Mouse (Mus musculus) lung, adult 2 months (tissue): ENCODE measurements around the gene Churc1.

Experiments used
- CTCF ChIP-seq: fragments of 200-500 bp; IDR thresholded peaks from 2 replicates; pipeline ENCODE4 v1.5.1; 2011; ENCODE audit warnings: mild to moderate bottlenecking, low read length, control low read depth; ENCODE audit not compliant: insufficient read depth
- POLR2A ChIP-seq: fragments of 200-500 bp; IDR thresholded peaks from 2 replicates; pipeline ENCODE4 v1.6.1; 2011; ENCODE audit warnings: low read depth, mild to moderate bottlenecking, control low read depth, low read length, borderline replicate concordance; ENCODE audit errors: extremely low read depth

- TF ChIP-seq CTCF, result no peak
- TF ChIP-seq POLR2A, result no peak
Measured at GRCm38 (mm10) chr12:76810491-76810890, 45.2 kb downstream of the Churc1 start.
